ENCODE assay signal across 19 mouse cellular contexts in genomic region chr7:13006531-13006930, GRCm38 (mm10). TPM values are rescaled to one million over a fixed set of nuclear protein-coding genes. Genes with fewer than 3 reads are reported as not detected.
DNase-seq lines count a peak whose midpoint lies in the region; ATAC-seq and TF ChIP-seq lines count a peak whose summit lies in the region.
"Had no signal": no experiment of that assay in that cellular context is flagged by ENCODE, and none has a peak within 500 bp of the region (broad histone marks: within the 10 kb centered on the region; RNA-seq: fewer than 3 reads in every experiment).

No protein-coding gene starts in this region.

- no peak for TF ChIP-seq CTCF in gastrocnemius, adult 2 months (IDR thresholded peaks at IDR 0.05)

- peak overlapping the region; percentile 36 for H3K4me3 ChIP-seq in gastrocnemius, adult 2 months
- no peak overlapping the region for H3K4me3 ChIP-seq in hindbrain, embryonic 13.5 days
- H3K4me3 ChIP-seq in hindbrain, embryonic 12.5 days = no peak overlapping the region
- no peak overlapping the region for H3K4me3 ChIP-seq in neural tube, embryonic 15.5 days (replicated peaks)
- H3K4me3 ChIP-seq: heart, embryonic 13.5 days; intestine, embryonic 15.5 days; liver, embryonic 15.5 days had no signal

- intact Hi-C loops in gastrocnemius, adult 2 months (cut with DNase I) = no loop called here

- H3K36me3 ChIP-seq in hindbrain, embryonic 13.5 days = peaks cover 39% of the 10 kb centered on the region
- peaks cover 31% of the 10 kb centered on the region for H3K36me3 ChIP-seq in hindbrain, embryonic 12.5 days
- H3K36me3 ChIP-seq in neural tube, embryonic 15.5 days = peaks cover 28% of the 10 kb centered on the region

- peaks cover 39% of the 10 kb centered on the region for H3K4me1 ChIP-seq in hindbrain, embryonic 13.5 days (replicated peaks)
- H3K4me1 ChIP-seq in hindbrain, embryonic 12.5 days = peaks cover 24% of the 10 kb centered on the region
- peaks cover 35% of the 10 kb centered on the region for H3K4me1 ChIP-seq in neural tube, embryonic 15.5 days

- H3K9me3 ChIP-seq in hindbrain, embryonic 13.5 days = no peaks in the 10 kb centered on the region
- no peaks in the 10 kb centered on the region for H3K9me3 ChIP-seq in hindbrain, embryonic 12.5 days (replicated peaks)
- no peaks in the 10 kb centered on the region for H3K9me3 ChIP-seq in neural tube, embryonic 15.5 days (replicated peaks)
- H3K9me3 ChIP-seq: heart, embryonic 13.5 days; intestine, embryonic 15.5 days; liver, embryonic 15.5 days had no signal

- peak overlapping the region; percentile 63 for H3K27ac ChIP-seq in gastrocnemius, adult 2 months
- H3K27ac ChIP-seq in hindbrain, embryonic 13.5 days = no peak overlapping the region
- H3K27ac ChIP-seq in hindbrain, embryonic 12.5 days = no peak overlapping the region
- H3K27ac ChIP-seq in neural tube, embryonic 15.5 days (replicated peaks) = no peak overlapping the region
- H3K27ac ChIP-seq: heart, embryonic 13.5 days; hindbrain, embryonic 10.5 days; intestine, embryonic 15.5 days; liver, embryonic 15.5 days had no signal

- ATAC-seq in hindbrain, embryonic 13.5 days (ENCODE audit: low FRiP score) = no peak
- no peak for ATAC-seq in hindbrain, embryonic 12.5 days (ENCODE audit: low FRiP score)
- ATAC-seq in neural tube, embryonic 15.5 days (ENCODE audit: low FRiP score) = no peak
- no peak for ATAC-seq in cerebellum, adult (ENCODE audit: insufficient number of reproducible peaks, low FRiP score, low TSS enrichment)
- ATAC-seq: intestine, embryonic 15.5 days had no signal

- H3K27me3 ChIP-seq in hindbrain, embryonic 13.5 days = peaks cover 11% of the 10 kb centered on the region
- H3K27me3 ChIP-seq in hindbrain, embryonic 12.5 days = peaks cover 14% of the 10 kb centered on the region
- H3K27me3 ChIP-seq in neural tube, embryonic 15.5 days (replicated peaks) = no peaks in the 10 kb centered on the region
- H3K27me3 ChIP-seq: intestine, embryonic 15.5 days; liver, embryonic 15.5 days had no signal

- DNase-seq in gastrocnemius, adult 2 months = no peak
- no peak for DNase-seq in gastrocnemius, postnatal 10 days
- DNase-seq in neural tube, embryonic 10.5 days (ENCODE audit: extremely low spot score, low spot score) = no peak
- DNase-seq in lung, postnatal 10 days = no peak
- DNase-seq: right cerebral cortex, postnatal 4 days; thymus, adult 2 months had no signal

- H3K4me2 ChIP-seq in hindbrain, embryonic 13.5 days = no peak overlapping the region
- H3K4me2 ChIP-seq in hindbrain, embryonic 12.5 days (replicated peaks) = no peak overlapping the region
- 0 out of 2 replicates have a peak overlapping the region, but pooled peaks have one; percentile 77 for H3K4me2 ChIP-seq in neural tube, embryonic 15.5 days
- H3K4me2 ChIP-seq: heart, embryonic 13.5 days; intestine, embryonic 15.5 days; liver, embryonic 15.5 days; midbrain, embryonic 11.5 days had no signal

- WGBS in hindbrain, embryonic 13.5 days = 89% methylated on average over 10 of the region's 10 CpGs
- 90% methylated on average over 10 of the region's 10 CpGs for WGBS in hindbrain, embryonic 12.5 days
- WGBS in neural tube, embryonic 15.5 days = 83% methylated on average over 10 of the region's 10 CpGs

- H3K9ac ChIP-seq in hindbrain, embryonic 13.5 days = peak overlapping the region; percentile 35
- no peak overlapping the region for H3K9ac ChIP-seq in hindbrain, embryonic 12.5 days
- no peak overlapping the region for H3K9ac ChIP-seq in neural tube, embryonic 15.5 days (replicated peaks)
- H3K9ac ChIP-seq: heart, embryonic 13.5 days; intestine, embryonic 15.5 days; liver, embryonic 15.5 days had no signal

RNA-seq across cellular contexts. Expression of gene Zbtb45, which starts 3.3 kb away (rescaled TPM):
- total RNA-seq in gastrocnemius, adult 2 months (2021) = 1 to 10 TPM; 3.3 to 4.4 TPM
- total RNA-seq in gastrocnemius, postnatal 10 days (2021) = 1 to 10 TPM; 5.5 to 6.6 TPM
- 37.0 and 37.4 TPM in 2 replicates for polyA plus RNA-seq in hindbrain, embryonic 13.5 days (2015; fragmentation: Nextera tagmentation; extraction: Ambion mirVana)
- 32.6 and 35.0 TPM in 2 replicates for polyA plus RNA-seq in hindbrain, embryonic 12.5 days (2016; fragmentation: Nextera tagmentation; extraction: Ambion mirVana)
- polyA plus RNA-seq in neural tube, embryonic 15.5 days (2015; fragmentation: Nextera tagmentation; extraction: Ambion mirVana) = 37.6 and 38.7 TPM in 2 replicates

RNA-seq across cellular contexts. Expression of gene Trim28, which starts 7.6 kb away (rescaled TPM):
- total RNA-seq in gastrocnemius, adult 2 months (2021) = 10 to 100 TPM; 71.3 to 71.5 TPM
- 100 to 1,000 TPM; 118 to 161 TPM for total RNA-seq in gastrocnemius, postnatal 10 days (2021)
- polyA plus RNA-seq in hindbrain, embryonic 13.5 days (2015; fragmentation: Nextera tagmentation; extraction: Ambion mirVana) = 216 and 239 TPM in 2 replicates
- 356 and 380 TPM in 2 replicates for polyA plus RNA-seq in hindbrain, embryonic 12.5 days (2016; fragmentation: Nextera tagmentation; extraction: Ambion mirVana)
- 202 and 224 TPM in 2 replicates for polyA plus RNA-seq in neural tube, embryonic 15.5 days (2015; fragmentation: Nextera tagmentation; extraction: Ambion mirVana)

RNA-seq across cellular contexts. Expression of gene Slc27a5, which starts 8.5 kb away (rescaled TPM):
- total RNA-seq in gastrocnemius, adult 2 months (2021) = under 1 TPM in 1 of 2 experiments, not detected in 1; 0.42 TPM
- total RNA-seq in gastrocnemius, postnatal 10 days (2021) = under 1 TPM in 1 of 2 experiments, not detected in 1; 0.16 TPM
- polyA plus RNA-seq in hindbrain, embryonic 13.5 days (2015; fragmentation: Nextera tagmentation; extraction: Ambion mirVana) = 0.19 and 0.44 TPM in 2 replicates
- 0.26 TPM in 2 replicates for polyA plus RNA-seq in hindbrain, embryonic 12.5 days (2016; fragmentation: Nextera tagmentation; extraction: Ambion mirVana)
- 0.49 and 0.68 TPM in 2 replicates for polyA plus RNA-seq in neural tube, embryonic 15.5 days (2015; fragmentation: Nextera tagmentation; extraction: Ambion mirVana)
- total RNA-seq: MEL had no signal
- polyA plus RNA-seq: limb, embryonic 11.5 days; lung, embryonic 16.5 days; midbrain, embryonic 11.5 days; neural tube, embryonic 11.5 days had no signal

RNA-seq across cellular contexts. Expression of gene Chmp2a, which starts 28.1 kb away (rescaled TPM):
- 100 to 1,000 TPM in 1 of 2 experiments, 10 to 100 TPM in 1; 76.2 to 106 TPM for total RNA-seq in gastrocnemius, adult 2 months (2021)
- 100 to 1,000 TPM; 114 to 123 TPM for total RNA-seq in gastrocnemius, postnatal 10 days (2021)
- polyA plus RNA-seq in hindbrain, embryonic 13.5 days (2015; fragmentation: Nextera tagmentation; extraction: Ambion mirVana) = 181 and 184 TPM in 2 replicates
- 148 and 152 TPM in 2 replicates for polyA plus RNA-seq in hindbrain, embryonic 12.5 days (2016; fragmentation: Nextera tagmentation; extraction: Ambion mirVana)
- polyA plus RNA-seq in neural tube, embryonic 15.5 days (2015; fragmentation: Nextera tagmentation; extraction: Ambion mirVana) = 165 and 170 TPM in 2 replicates

RNA-seq across cellular contexts. Expression of gene Zfp446, which starts 28.9 kb away (rescaled TPM):
- total RNA-seq in gastrocnemius, adult 2 months (2021) = 1 to 10 TPM; 2.7 TPM
- 1 to 10 TPM; 2.1 to 3.8 TPM for total RNA-seq in gastrocnemius, postnatal 10 days (2021)
- polyA plus RNA-seq in hindbrain, embryonic 13.5 days (2015; fragmentation: Nextera tagmentation; extraction: Ambion mirVana) = 12.4 and 13.2 TPM in 2 replicates
- 14.8 and 16.2 TPM in 2 replicates for polyA plus RNA-seq in hindbrain, embryonic 12.5 days (2016; fragmentation: Nextera tagmentation; extraction: Ambion mirVana)
- 9.1 and 10.3 TPM in 2 replicates for polyA plus RNA-seq in neural tube, embryonic 15.5 days (2015; fragmentation: Nextera tagmentation; extraction: Ambion mirVana)
